Mouse (Mus musculus): Measurements from ENCODE around the gene Ythdf1.

GRCm38 (mm10) chr2:180910928-180911327 is 9.8 kb downstream of the Ythdf1 start:
- no peak for TF ChIP-seq CTCF (IDR thresholded peaks at IDR 0.05 in 2 of 3, conservative IDR thresholded peaks at IDR 0.05 in 1 of 3; ENCODE audit: control insufficient read depth in 1 of 3, insufficient read depth in 1 of 3, low read depth in 2 of 3, low read length in 3 of 3, poor library complexity in 1 of 3, severe bottlenecking in 1 of 3)
- TF ChIP-seq GATA1 (IDR thresholded peaks at IDR 0.05; ENCODE audit: low read depth, low read length), result no peak
- no peak for TF ChIP-seq RCOR1 (IDR thresholded peaks at IDR 0.05; ENCODE audit: low read depth, low read length)
- no peak for TF ChIP-seq MXI1 (IDR thresholded peaks at IDR 0.05; ENCODE audit: low read depth, low read length)
- TF ChIP-seq UBTF (IDR thresholded peaks at IDR 0.05; ENCODE audit: borderline replicate concordance, insufficient read depth, low read depth, low read length), result no peak
- TF ChIP-seq TCF12 (IDR thresholded peaks at IDR 0.05; ENCODE audit: low read depth, low read length), result no peak
- TF ChIP-seq POLR2A (IDR thresholded peaks at IDR 0.05; ENCODE audit: control insufficient read depth in 1 of 2, insufficient read depth in 1 of 2, low read depth in 1 of 2, low read length in 2 of 2, poor library complexity in 1 of 2), result no peak
- TF ChIP-seq ELF1 (IDR thresholded peaks at IDR 0.05; ENCODE audit: low read depth, low read length), result no peak
- TF ChIP-seq CHD1 (IDR thresholded peaks at IDR 0.05; ENCODE audit: low read depth, low read length), result no peak
- TF ChIP-seq MAZ (IDR thresholded peaks at IDR 0.05; ENCODE audit: low read depth, low read length), result no peak
- TF ChIP-seq MAFK (IDR thresholded peaks at IDR 0.05; ENCODE audit: borderline replicate concordance, low read depth, low read length), result no peak
